Mouse (Mus musculus): Measurements from ENCODE around the gene Rtn4rl1. TPM values are rescaled to one million over a fixed set of nuclear protein-coding genes. Genes with fewer than 3 reads are reported as not detected.

Rtn4rl1 gene
- polyA plus RNA-seq, 1 experiment, result 0.40 TPM

DNA sequence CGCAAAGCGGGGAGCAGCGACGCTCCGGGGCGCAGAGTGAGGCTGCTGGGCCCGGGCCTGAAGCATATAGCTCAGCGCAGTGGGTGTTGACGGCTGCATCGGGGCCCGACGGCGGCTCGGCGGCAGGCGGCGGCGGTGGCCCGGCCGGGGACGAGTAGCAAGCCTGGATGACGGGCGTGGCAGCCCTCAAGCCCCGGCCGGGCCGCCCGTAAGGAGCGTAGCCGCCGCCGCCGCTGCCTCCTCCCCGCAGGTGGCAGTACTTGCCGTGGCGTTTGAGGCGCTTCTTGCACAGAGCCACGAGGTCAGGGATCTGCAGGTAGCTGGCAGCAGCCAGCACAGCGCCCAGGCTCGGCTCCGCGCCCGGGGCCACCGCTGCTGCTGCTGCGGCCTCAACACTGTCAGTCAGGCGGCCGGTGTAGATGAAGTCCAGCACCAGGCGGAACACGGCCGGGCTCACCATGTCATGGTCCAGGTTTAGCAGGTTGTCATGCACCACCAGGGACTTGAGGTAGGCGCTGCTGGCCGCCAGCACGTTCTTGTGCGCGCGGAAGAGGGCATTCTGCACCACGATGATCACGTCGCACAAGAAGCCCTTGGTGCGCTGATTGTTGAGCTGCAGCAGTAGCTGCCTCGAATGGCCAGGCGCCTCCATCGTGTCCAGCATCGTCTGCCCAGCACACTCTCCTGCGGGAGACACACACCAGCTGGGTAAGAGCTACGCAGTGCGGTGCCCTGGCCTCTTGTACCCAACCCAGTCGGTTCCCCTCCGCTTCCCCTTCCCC lies 26.5 kb upstream of the Rtn4rl1 start:
- Histone ChIP-seq H3ac (ENCODE audit: control insufficient read depth, insufficient read length, low read depth) (no peak overlapping the region), H3K79me3 (ENCODE audit: low read depth) (no peaks in the 10 kb centered on the region), H3K79me2 (ENCODE audit: control insufficient read depth, insufficient read depth) (no peaks in the 10 kb centered on the region), H3K4me3 (ENCODE audit: insufficient read depth, poor library complexity, severe bottlenecking) (no peak overlapping the region), H3K27me3 (ENCODE audit: control insufficient read depth, insufficient read depth, insufficient read length) (no peaks in the 10 kb centered on the region), H3K36me3 (ENCODE audit: control insufficient read depth, insufficient read depth) (no peaks in the 10 kb centered on the region)
- no peak for TF ChIP-seq MYOD1 (IDR thresholded peaks at IDR 0.05; ENCODE audit: control insufficient read depth, insufficient read length, low read depth)
- TF ChIP-seq USF1 (IDR thresholded peaks at IDR 0.05; ENCODE audit: low read depth), result no peak
- TF ChIP-seq MAX (IDR thresholded peaks at IDR 0.05), result no peak
- no peak for TF ChIP-seq MYOG (IDR thresholded peaks at IDR 0.05; ENCODE audit: control insufficient read depth, extremely low read depth, insufficient read length)
- no peak for TF ChIP-seq FOSL1 (IDR thresholded peaks at IDR 0.05; ENCODE audit: insufficient read depth, low read length, poor library complexity, severe bottlenecking)
- no peak for TF ChIP-seq CTCF (IDR thresholded peaks at IDR 0.05; ENCODE audit: control insufficient read depth, insufficient read depth, insufficient read length)
- no peak for TF ChIP-seq CEBPB (IDR thresholded peaks at IDR 0.05; ENCODE audit: low read depth)

DNA sequence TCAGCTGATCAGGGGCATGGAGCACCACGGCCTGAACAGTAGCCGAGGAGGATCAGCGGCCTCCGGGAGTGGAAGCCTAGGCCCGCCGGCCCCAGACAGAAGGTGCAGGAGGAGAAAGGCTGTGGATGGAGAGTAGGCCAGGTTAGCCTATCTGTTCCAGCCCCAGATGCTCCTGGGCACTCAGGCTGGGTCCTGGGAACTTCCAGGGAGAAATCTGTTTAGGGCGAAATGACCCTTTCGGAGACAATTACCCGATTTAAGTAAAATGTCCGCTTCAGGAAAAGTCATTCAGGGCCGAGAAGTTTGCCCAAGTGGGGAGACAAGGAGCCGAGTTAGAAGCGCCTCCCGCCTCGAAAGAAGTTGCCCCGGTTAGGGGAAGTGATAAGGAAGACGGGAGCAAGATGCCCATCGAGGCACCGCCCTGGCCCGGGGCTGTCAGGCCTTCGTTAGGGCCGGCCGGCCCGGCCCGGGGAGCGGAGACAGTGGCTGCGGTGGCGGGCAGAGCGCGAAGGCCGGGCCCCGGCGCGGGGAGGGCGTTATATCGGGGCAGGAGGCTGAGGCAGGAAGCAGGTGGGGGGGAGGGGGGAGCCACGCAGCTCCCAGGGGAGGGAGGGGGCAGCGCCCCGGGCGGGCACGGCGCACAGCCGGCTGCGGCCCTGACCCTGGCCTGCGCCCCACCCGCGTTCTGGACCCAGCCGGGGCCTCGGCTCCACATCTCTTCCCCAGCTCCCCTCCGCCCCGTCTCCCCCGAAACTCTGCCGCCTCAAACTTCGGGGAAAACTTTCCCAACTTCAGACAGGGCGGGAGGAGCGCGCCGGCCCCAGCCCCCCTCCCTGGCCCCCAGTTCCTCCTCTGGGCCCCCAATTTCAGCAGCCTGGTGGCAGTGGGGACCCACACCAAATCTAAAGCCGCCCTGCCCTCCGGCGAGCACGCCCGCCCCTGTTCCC lies 25.7 kb upstream of the Rtn4rl1 start:
- Histone ChIP-seq H3K4me3 (ENCODE audit: insufficient read depth, poor library complexity, severe bottlenecking) (no peak overlapping the region), H3K27me3 (ENCODE audit: control insufficient read depth, insufficient read depth, insufficient read length) (no peaks in the 10 kb centered on the region), H3K79me2 (ENCODE audit: control insufficient read depth, insufficient read depth) (no peaks in the 10 kb centered on the region), H3ac (ENCODE audit: control insufficient read depth, insufficient read length, low read depth) (no peak overlapping the region), H3K79me3 (ENCODE audit: low read depth) (no peaks in the 10 kb centered on the region), H3K36me3 (ENCODE audit: control insufficient read depth, insufficient read depth) (no peaks in the 10 kb centered on the region)
- TF ChIP-seq FOSL1 (IDR thresholded peaks at IDR 0.05; ENCODE audit: insufficient read depth, low read length, poor library complexity, severe bottlenecking), result no peak

DNA sequence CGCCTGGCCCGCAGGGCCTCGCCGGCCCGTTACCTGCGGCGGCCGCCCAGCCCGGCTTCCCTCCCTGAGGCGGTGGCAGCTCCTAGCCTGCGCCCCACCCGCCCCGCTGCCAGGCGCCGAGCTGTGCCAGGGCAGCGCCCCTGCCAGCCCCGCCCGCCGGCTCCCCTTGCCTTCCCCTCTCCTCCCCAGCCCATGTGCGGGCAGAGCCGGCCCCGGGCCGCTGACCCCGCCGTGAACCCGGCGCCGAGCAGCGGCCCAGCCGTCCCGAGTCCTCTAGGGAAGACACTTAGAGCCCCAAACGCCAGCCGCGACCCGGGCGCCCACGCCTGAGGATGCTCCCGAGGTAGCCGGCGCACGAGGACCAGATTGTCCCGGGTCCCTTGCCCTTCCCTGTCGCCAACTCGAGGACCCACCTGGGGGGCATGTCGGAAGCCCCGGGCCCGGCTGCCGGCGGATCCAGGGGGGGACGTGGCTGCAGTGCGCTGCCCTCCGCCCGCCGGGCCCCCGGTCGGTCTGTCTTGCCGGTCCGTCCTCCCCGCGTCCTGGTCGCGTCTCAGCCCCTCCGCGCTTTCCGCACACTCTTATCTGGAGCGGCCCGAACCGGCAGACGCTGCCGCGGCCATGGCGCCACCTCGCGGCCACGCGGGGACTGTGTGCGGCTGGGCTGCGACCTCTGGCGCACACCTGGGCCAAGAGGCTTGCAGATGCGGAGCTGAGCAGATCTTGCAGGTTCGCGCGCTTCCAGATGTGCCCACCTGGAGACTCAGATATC lies 24.8 kb upstream of the Rtn4rl1 start:
- Histone ChIP-seq H3ac (ENCODE audit: control insufficient read depth, insufficient read length, low read depth) (no peak overlapping the region), H3K27me3 (ENCODE audit: control insufficient read depth, insufficient read depth, insufficient read length) (no peaks in the 10 kb centered on the region), H3K79me2 (ENCODE audit: control insufficient read depth, insufficient read depth) (no peaks in the 10 kb centered on the region), H3K79me3 (ENCODE audit: low read depth) (no peaks in the 10 kb centered on the region), H3K36me3 (ENCODE audit: control insufficient read depth, insufficient read depth) (no peaks in the 10 kb centered on the region), H3K4me3 (ENCODE audit: insufficient read depth, poor library complexity, severe bottlenecking) (no peak overlapping the region)
- TF ChIP-seq CTCF (IDR thresholded peaks at IDR 0.05; ENCODE audit: control insufficient read depth, insufficient read depth, insufficient read length), result peak; percentile 14
- TF ChIP-seq CEBPB (IDR thresholded peaks at IDR 0.05; ENCODE audit: low read depth), result no peak

DNA sequence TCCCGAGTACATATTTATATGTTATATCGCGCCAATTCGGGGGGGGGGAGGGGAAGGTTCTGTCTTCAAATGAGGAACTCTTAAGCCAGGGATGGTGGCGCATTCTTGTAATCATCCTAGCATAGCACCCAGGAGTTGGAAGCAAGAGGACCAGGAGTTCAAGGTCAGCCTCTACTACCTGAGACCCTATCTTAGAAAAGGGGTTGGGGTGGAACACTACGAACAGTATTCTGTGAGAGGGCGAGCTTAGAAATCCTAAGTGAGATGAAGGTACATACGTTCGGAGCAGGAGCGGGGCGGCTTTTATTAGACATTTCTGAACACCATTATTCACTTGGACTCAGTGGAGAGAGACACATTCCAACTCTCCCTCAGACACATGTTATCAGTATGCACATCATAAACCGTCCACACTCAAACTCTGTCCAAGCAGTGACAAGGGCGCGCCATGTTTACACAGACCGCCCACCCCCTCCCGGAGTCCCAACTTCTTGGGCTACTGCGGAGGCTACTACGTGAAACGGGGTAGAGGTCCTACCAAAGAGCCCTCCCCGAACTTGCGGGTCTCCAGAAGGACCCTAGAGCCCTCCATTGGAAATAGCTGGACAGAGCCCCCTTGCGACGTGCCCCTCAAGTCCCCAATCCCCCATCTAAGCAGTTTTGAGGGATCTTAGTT lies 24.0 kb upstream of the Rtn4rl1 start, which contains the start of gene Hic1:
TSS of gene Hic1 (minus strand) at position 115 of the 676 bp plus-strand sequence.
- Histone ChIP-seq H3K36me3 (ENCODE audit: control insufficient read depth, insufficient read depth) (no peaks in the 10 kb centered on the region), H3K27me3 (ENCODE audit: control insufficient read depth, insufficient read depth, insufficient read length) (no peaks in the 10 kb centered on the region), H3K79me2 (ENCODE audit: control insufficient read depth, insufficient read depth) (no peaks in the 10 kb centered on the region), H3ac (ENCODE audit: control insufficient read depth, insufficient read length, low read depth) (no peak within 1 kb of the TSS), H3K4me3 (ENCODE audit: insufficient read depth, poor library complexity, severe bottlenecking) (no peak within 1 kb of the TSS), H3K79me3 (ENCODE audit: low read depth) (no peaks in the 10 kb centered on the region)
- no peak for TF ChIP-seq MYOG (IDR thresholded peaks at IDR 0.05; ENCODE audit: control insufficient read depth, extremely low read depth, insufficient read length)
- TF ChIP-seq FOSL1 (IDR thresholded peaks at IDR 0.05; ENCODE audit: insufficient read depth, low read length, poor library complexity, severe bottlenecking), result no peak
- no peak for TF ChIP-seq MYOD1 (IDR thresholded peaks at IDR 0.05; ENCODE audit: control insufficient read depth, insufficient read length, low read depth)
- TF ChIP-seq USF1 (IDR thresholded peaks at IDR 0.05; ENCODE audit: low read depth), result no peak
- no peak for TF ChIP-seq MAX (IDR thresholded peaks at IDR 0.05)
- no peak for TF ChIP-seq CEBPB (IDR thresholded peaks at IDR 0.05; ENCODE audit: low read depth)
- TF ChIP-seq CTCF (IDR thresholded peaks at IDR 0.05; ENCODE audit: control insufficient read depth, insufficient read depth, insufficient read length), result no peak

DNA sequence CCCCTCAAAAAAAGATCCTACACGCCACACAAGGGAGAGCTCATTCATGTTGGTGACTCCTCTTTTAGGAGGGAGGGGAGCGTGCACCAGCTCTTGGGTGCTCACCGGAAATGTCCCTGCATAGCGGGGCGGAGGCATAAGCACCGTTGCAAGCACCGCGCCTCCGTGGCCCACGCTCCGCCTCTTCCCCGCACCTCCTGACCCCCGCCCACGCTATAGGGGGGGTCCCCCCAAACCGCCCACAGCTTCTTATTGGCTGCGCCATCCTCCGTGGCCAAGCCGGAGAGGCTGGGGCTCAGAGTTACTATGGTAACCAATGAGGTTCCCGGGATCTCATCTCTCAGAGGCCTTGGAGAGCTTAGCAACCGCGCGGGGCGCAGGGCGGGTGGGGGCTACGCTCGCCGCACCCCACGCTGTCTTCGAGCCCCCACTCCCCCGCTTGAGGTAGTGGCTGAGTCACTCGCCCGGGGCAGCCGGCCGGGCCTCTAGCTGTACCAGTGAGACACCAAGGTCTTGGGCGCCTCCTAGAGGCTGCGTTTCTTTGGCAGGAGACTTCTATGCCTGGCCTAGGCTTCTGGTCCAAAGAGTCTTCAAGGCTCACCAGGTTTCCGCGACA lies 23.3 kb upstream of the Rtn4rl1 start:
- no peaks in the 10 kb centered on the region for H3K79me2 ChIP-seq (ENCODE audit: control insufficient read depth, insufficient read depth)
- H3K36me3 ChIP-seq (ENCODE audit: control insufficient read depth, insufficient read depth), result no peaks in the 10 kb centered on the region
- H3K27me3 ChIP-seq (ENCODE audit: control insufficient read depth, insufficient read depth, insufficient read length), result no peaks in the 10 kb centered on the region
- no peak overlapping the region for H3ac ChIP-seq (ENCODE audit: control insufficient read depth, insufficient read length, low read depth)
- H3K79me3 ChIP-seq (ENCODE audit: low read depth), result no peaks in the 10 kb centered on the region
- no peak overlapping the region for H3K4me3 ChIP-seq (ENCODE audit: insufficient read depth, poor library complexity, severe bottlenecking)
- no peak for TF ChIP-seq MYOG (IDR thresholded peaks at IDR 0.05; ENCODE audit: control insufficient read depth, extremely low read depth, insufficient read length)
- peak; percentile 78 for TF ChIP-seq CTCF (IDR thresholded peaks at IDR 0.05; ENCODE audit: control insufficient read depth, insufficient read depth, insufficient read length)
- TF ChIP-seq CEBPB (IDR thresholded peaks at IDR 0.05; ENCODE audit: low read depth), result no peak

Data from C2C12 (cell line).